Mouse (Mus musculus): ENCODE results near the gene 1700010B08Rik. TPM values are rescaled to one million over a fixed set of nuclear protein-coding genes. Genes with fewer than 3 reads are reported as not detected.

Gene 1700010B08Rik
- polyA plus RNA-seq, 1 experiment from 2014 or later = not detected

- no peak for ATAC-seq
- 26% methylated on average over 10 of the region's 10 CpGs for whole genome bisulfite sequencing
- no peak overlapping the region for H3K9ac ChIP-seq (ENCODE audit: low read depth, low read length)
Observed at GRCm38 (mm10) chr2:173712656-173713055, 6.6 kb upstream of the 1700010B08Rik start.

GRCm38 (mm10) chr2:173713241-173713640 is 6.0 kb upstream of the 1700010B08Rik start:
- H3K9me3 ChIP-seq (ENCODE audit: control insufficient read depth) = no peaks in the 10 kb centered on the region
- no peak overlapping the region for H3K4me2 ChIP-seq (replicated peaks; ENCODE audit: low read depth)
- 83% methylated on average over 4 of the region's 4 CpGs for WGBS
- no peak overlapping the region for H3K4me3 ChIP-seq (ENCODE audit: low read depth, low read length)
- H3K27me3 ChIP-seq (replicated peaks; ENCODE audit: control insufficient read depth, insufficient read depth, low read length) = no peaks in the 10 kb centered on the region
- H3K9ac ChIP-seq (ENCODE audit: low read depth, low read length) = no peak overlapping the region
- H3K4me1 ChIP-seq (replicated peaks; ENCODE audit: control insufficient read depth, insufficient read depth, low read length) = no peaks in the 10 kb centered on the region
- ATAC-seq = no peak
- no peak overlapping the region for H3K27ac ChIP-seq (ENCODE audit: low read depth, low read length)
- 0 out of 2 replicates have a peak, but pooled peaks cover 2% of the 10 kb centered on the region for H3K36me3 ChIP-seq (ENCODE audit: control insufficient read depth, insufficient read depth)
- no peak for TF ChIP-seq CTCF (IDR thresholded peaks at IDR 0.05; ENCODE audit: low read depth)

More at GRCm38 (mm10) chr2:173712656-173713055, 6.6 kb upstream of the 1700010B08Rik start:
- no peak overlapping the region for H3K4me3 ChIP-seq (ENCODE audit: low read depth, low read length)
- H3K27me3 ChIP-seq (replicated peaks; ENCODE audit: control insufficient read depth, insufficient read depth, low read length) = no peaks in the 10 kb centered on the region
- no peak overlapping the region for H3K4me2 ChIP-seq (replicated peaks; ENCODE audit: low read depth)
- TF ChIP-seq CTCF (IDR thresholded peaks at IDR 0.05; ENCODE audit: low read depth) = no peak
- H3K4me1 ChIP-seq (replicated peaks; ENCODE audit: control insufficient read depth, insufficient read depth, low read length) = no peaks in the 10 kb centered on the region
- no peak overlapping the region for H3K27ac ChIP-seq (ENCODE audit: low read depth, low read length)
- H3K36me3 ChIP-seq (ENCODE audit: control insufficient read depth, insufficient read depth) = 0 out of 2 replicates have a peak, but pooled peaks cover 4% of the 10 kb centered on the region
- no peaks in the 10 kb centered on the region for H3K9me3 ChIP-seq (ENCODE audit: control insufficient read depth)

- H3K4me2 ChIP-seq (replicated peaks; ENCODE audit: low read depth) = no peak overlapping the region
- H3K9me3 ChIP-seq (ENCODE audit: control insufficient read depth) = no peaks in the 10 kb centered on the region
- no peaks in the 10 kb centered on the region for H3K4me1 ChIP-seq (replicated peaks; ENCODE audit: control insufficient read depth, insufficient read depth, low read length)
- no peak for TF ChIP-seq CTCF (IDR thresholded peaks at IDR 0.05; ENCODE audit: low read depth)
- H3K36me3 ChIP-seq (ENCODE audit: control insufficient read depth, insufficient read depth) = no peaks in the 10 kb centered on the region
- ATAC-seq = no peak
- no peak overlapping the region for H3K9ac ChIP-seq (ENCODE audit: low read depth, low read length)
- H3K4me3 ChIP-seq (ENCODE audit: low read depth, low read length) = no peak overlapping the region
- no peak overlapping the region for H3K27ac ChIP-seq (ENCODE audit: low read depth, low read length)
- WGBS = 57% methylated on average over 8 of the region's 8 CpGs
- H3K27me3 ChIP-seq (replicated peaks; ENCODE audit: control insufficient read depth, insufficient read depth, low read length) = no peaks in the 10 kb centered on the region
Observed at GRCm38 (mm10) chr2:173714620-173715218, 4.5 kb upstream of the 1700010B08Rik start.

- TF ChIP-seq CTCF (IDR thresholded peaks at IDR 0.05; ENCODE audit: low read depth) = no peak
- Histone ChIP-seq H3K27ac (ENCODE audit: low read depth, low read length) (no peak overlapping the region), H3K4me3 (ENCODE audit: low read depth, low read length) (no peak overlapping the region), H3K4me2 (replicated peaks; ENCODE audit: low read depth) (no peak overlapping the region), H3K36me3 (ENCODE audit: control insufficient read depth, insufficient read depth) (no peaks in the 10 kb centered on the region), H3K9ac (ENCODE audit: low read depth, low read length) (no peak overlapping the region), H3K4me1 (replicated peaks; ENCODE audit: control insufficient read depth, insufficient read depth, low read length) (no peaks in the 10 kb centered on the region), H3K9me3 (ENCODE audit: control insufficient read depth) (no peaks in the 10 kb centered on the region), H3K27me3 (replicated peaks; ENCODE audit: control insufficient read depth, insufficient read depth, low read length) (no peaks in the 10 kb centered on the region)
- no peak for ATAC-seq
- 85% methylated on average over 5 of the region's 5 CpGs for WGBS
Observed at GRCm38 (mm10) chr2:173716966-173717365, 2.2 kb upstream of the 1700010B08Rik start.

GRCm38 (mm10) chr2:173722251-173722857 is 3.1 kb downstream of the 1700010B08Rik start:
- no peak overlapping the region for H3K4me3 ChIP-seq (ENCODE audit: low read depth, low read length)
- no peaks in the 10 kb centered on the region for H3K27me3 ChIP-seq (replicated peaks; ENCODE audit: control insufficient read depth, insufficient read depth, low read length)
- no peak for ATAC-seq
- 37% methylated on average over 11 of the region's 11 CpGs for WGBS
- no peak overlapping the region for H3K27ac ChIP-seq (ENCODE audit: low read depth, low read length)
- no peak overlapping the region for H3K9ac ChIP-seq (ENCODE audit: low read depth, low read length)
- no peak overlapping the region for H3K4me2 ChIP-seq (replicated peaks; ENCODE audit: low read depth)
- no peaks in the 10 kb centered on the region for H3K4me1 ChIP-seq (replicated peaks; ENCODE audit: control insufficient read depth, insufficient read depth, low read length)
- no peak for TF ChIP-seq CTCF (IDR thresholded peaks at IDR 0.05; ENCODE audit: low read depth)
- H3K36me3 ChIP-seq (ENCODE audit: control insufficient read depth, insufficient read depth) = no peaks in the 10 kb centered on the region
- H3K9me3 ChIP-seq (ENCODE audit: control insufficient read depth) = no peaks in the 10 kb centered on the region

GRCm38 (mm10) chr2:173724382-173724781 is 5.2 kb downstream of the 1700010B08Rik start:
- Histone ChIP-seq H3K27ac (ENCODE audit: low read depth, low read length) (no peak overlapping the region), H3K4me1 (replicated peaks; ENCODE audit: control insufficient read depth, insufficient read depth, low read length) (no peaks in the 10 kb centered on the region), H3K36me3 (ENCODE audit: control insufficient read depth, insufficient read depth) (no peaks in the 10 kb centered on the region), H3K4me2 (replicated peaks; ENCODE audit: low read depth) (no peak overlapping the region), H3K9ac (ENCODE audit: low read depth, low read length) (no peak overlapping the region), H3K27me3 (replicated peaks; ENCODE audit: control insufficient read depth, insufficient read depth, low read length) (no peaks in the 10 kb centered on the region), H3K9me3 (ENCODE audit: control insufficient read depth) (no peaks in the 10 kb centered on the region), H3K4me3 (ENCODE audit: low read depth, low read length) (no peak overlapping the region)
- ATAC-seq = no peak
- 60% methylated on average over 14 of the region's 14 CpGs for WGBS
- no peak for TF ChIP-seq CTCF (IDR thresholded peaks at IDR 0.05; ENCODE audit: low read depth)
